Mouse (Mus musculus): ENCODE results near the gene Nup50.

DNA sequence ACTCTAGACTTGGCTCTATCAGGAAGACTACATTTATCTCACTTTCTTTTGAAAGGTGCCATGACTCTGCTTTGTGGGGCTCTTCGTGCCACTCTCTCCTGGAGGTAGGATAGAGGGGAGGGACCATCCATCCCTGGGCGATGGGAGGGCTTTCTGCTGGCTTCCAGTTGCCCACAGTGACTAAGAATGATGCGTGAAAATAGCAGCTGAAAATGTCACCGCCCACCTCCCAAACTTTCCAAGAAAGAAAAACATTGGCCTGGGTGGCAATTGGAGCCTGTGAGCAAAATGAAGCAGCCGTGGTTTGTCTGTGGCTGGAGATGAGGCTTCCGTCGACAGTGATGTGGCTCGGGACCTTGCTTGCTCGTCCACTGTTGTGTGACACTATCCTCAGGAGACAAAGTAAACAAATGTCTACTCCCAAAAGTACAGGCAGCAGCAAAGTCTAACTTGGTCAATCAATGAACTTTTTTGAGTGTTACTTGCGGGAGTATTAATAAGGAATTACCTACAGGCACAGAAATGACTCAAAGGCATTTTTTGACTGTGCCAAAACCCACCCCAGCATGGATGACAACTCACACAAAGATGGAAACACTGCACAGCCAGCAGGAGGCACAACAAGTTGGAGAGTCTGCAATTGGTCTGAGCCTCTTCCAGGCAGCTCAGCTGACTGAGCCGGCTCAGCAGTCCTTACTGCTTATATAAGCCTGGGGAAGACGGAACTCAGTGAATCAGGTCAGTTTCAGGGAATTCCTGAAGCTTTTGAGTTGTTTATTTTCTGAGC, 46.0 kb upstream of the Nup50 start:
- TF ChIP-seq CTCF (IDR thresholded peaks at IDR 0.05; ENCODE audit: borderline replicate concordance, insufficient read depth, low read depth, low read length) (no peak), POLR2A (IDR thresholded peaks at IDR 0.05; ENCODE audit: borderline replicate concordance, insufficient read depth, low read length) (no peak)
